Mouse (Mus musculus): Measurements from ENCODE around the gene Lgals3bp. TPM values are rescaled to one million over a fixed set of nuclear protein-coding genes. Genes with fewer than 3 reads are reported as not detected.
A peak's percentile ranks its signal among the peaks of the same experiment; 100 is the strongest.

Gene Lgals3bp
- total RNA-seq, 4 experiments from 2014 or later: 12.3 to 16.0 (median 14.3) TPM

GRCm38 (mm10) chr11:118423266-118423971 is 21.5 kb upstream of the Lgals3bp start:
- DNase-seq (ENCODE audit: low spot score in 2 of 2): peak; percentile 71 to 74

- no peak for DNase-seq (ENCODE audit: low spot score in 2 of 2)
Observed at GRCm38 (mm10) chr11:118420261-118420660, 18.4 kb upstream of the Lgals3bp start.

GRCm38 (mm10) chr11:118418834-118419504 is 17.1 kb upstream of the Lgals3bp start, which contains the start of gene Cant1:
TSS of gene Cant1 (minus strand) at chr11:118419086.
- DNase-seq (ENCODE audit: low spot score in 2 of 2): peak; percentile 94 to 98

- DNase-seq (ENCODE audit: low spot score in 2 of 2): no peak
Observed at GRCm38 (mm10) chr11:118418442-118418833, 16.5 kb upstream of the Lgals3bp start.

GRCm38 (mm10) chr11:118417496-118417895 is 15.6 kb upstream of the Lgals3bp start:
- DNase-seq (ENCODE audit: low spot score in 2 of 2): no peak

- DNase-seq (ENCODE audit: low spot score in 2 of 2): no peak
Observed at GRCm38 (mm10) chr11:118416046-118416445, 14.2 kb upstream of the Lgals3bp start.

- DNase-seq (ENCODE audit: low spot score in 2 of 2): no peak
Observed at GRCm38 (mm10) chr11:118415630-118416029, 13.7 kb upstream of the Lgals3bp start.

- DNase-seq (ENCODE audit: low spot score in 2 of 2): no peak
Observed at GRCm38 (mm10) chr11:118414270-118414669, 12.4 kb upstream of the Lgals3bp start.

- DNase-seq (ENCODE audit: low spot score in 2 of 2): no peak
Observed at GRCm38 (mm10) chr11:118413055-118413454, 11.2 kb upstream of the Lgals3bp start.

GRCm38 (mm10) chr11:118412601-118413000 is 10.7 kb upstream of the Lgals3bp start:
- no peak for DNase-seq (ENCODE audit: low spot score in 2 of 2)

- no peak for DNase-seq (ENCODE audit: low spot score in 2 of 2)
Observed at GRCm38 (mm10) chr11:118411271-118411670, 9.4 kb upstream of the Lgals3bp start.

- no peak for DNase-seq (ENCODE audit: low spot score in 2 of 2)
Observed at GRCm38 (mm10) chr11:118410479-118410878, 8.6 kb upstream of the Lgals3bp start.

- no peak for DNase-seq (ENCODE audit: low spot score in 2 of 2)
Observed at GRCm38 (mm10) chr11:118410073-118410444, 8.2 kb upstream of the Lgals3bp start.

- DNase-seq (ENCODE audit: low spot score in 2 of 2): no peak
Observed at GRCm38 (mm10) chr11:118409106-118410072, 7.5 kb upstream of the Lgals3bp start.

- DNase-seq (ENCODE audit: low spot score in 2 of 2): no peak
Observed at GRCm38 (mm10) chr11:118408051-118408740, 6.3 kb upstream of the Lgals3bp start.

- no peak for DNase-seq (ENCODE audit: low spot score in 2 of 2)
Observed at GRCm38 (mm10) chr11:118407318-118407910, 5.5 kb upstream of the Lgals3bp start.

- DNase-seq (ENCODE audit: low spot score in 2 of 2): no peak
Observed at GRCm38 (mm10) chr11:118406521-118406920, 4.6 kb upstream of the Lgals3bp start.

- no peak for DNase-seq (ENCODE audit: low spot score in 2 of 2)
Observed at GRCm38 (mm10) chr11:118405311-118405710, 3.4 kb upstream of the Lgals3bp start.

GRCm38 (mm10) chr11:118403951-118404899 is 2.3 kb upstream of the Lgals3bp start:
- DNase-seq (ENCODE audit: low spot score in 2 of 2): no peak

- DNase-seq (ENCODE audit: low spot score in 2 of 2): no peak
Observed at GRCm38 (mm10) chr11:118403183-118403582, 1.3 kb upstream of the Lgals3bp start.
